Mouse (Mus musculus) spleen, embryonic (tissue): ENCODE results near the gene Rnaseh2b.

Experiments
- CTCF ChIA-PET: fragments of 350-600 bp; sonication (Branson Sonifier 250); formaldehyde crosslinking; loops from one replicate; lab custom pipeline; 2022; lab: Charles Lee

The Rnaseh2b gene

GRCm38 (mm10) chr14:62311672-62312071 lies 19.3 kb downstream of the Rnaseh2b start:
- CTCF ChIA-PET: no interaction called here

GRCm38 (mm10) chr14:62322581-62323344 lies 30.4 kb downstream of the Rnaseh2b start:
- CTCF ChIA-PET: no interaction called here

- CTCF ChIA-PET: no interaction called here
Measured at GRCm38 (mm10) chr14:62323457-62323856, 31.1 kb downstream of the Rnaseh2b start.

GRCm38 (mm10) chr14:62324943-62325342 lies 32.6 kb downstream of the Rnaseh2b start:
- CTCF ChIA-PET: no interaction called here

- CTCF ChIA-PET: no interaction called here
Measured at GRCm38 (mm10) chr14:62326026-62326425, 33.6 kb downstream of the Rnaseh2b start.

GRCm38 (mm10) chr14:62327171-62327570 lies 34.8 kb downstream of the Rnaseh2b start:
- CTCF ChIA-PET: no interaction called here

GRCm38 (mm10) chr14:62328606-62329005 lies 36.2 kb downstream of the Rnaseh2b start:
- CTCF ChIA-PET: interaction anchor here (0.6 kb wide), 1 partner anchor 1546 kb away, joined by 3 read pairs; no protein-coding TSS in a partner anchor

GRCm38 (mm10) chr14:62329631-62330030 lies 37.2 kb downstream of the Rnaseh2b start:
- CTCF ChIA-PET: no interaction called here

- CTCF ChIA-PET: no interaction called here
Measured at GRCm38 (mm10) chr14:62331457-62331856, 39.1 kb downstream of the Rnaseh2b start.

GRCm38 (mm10) chr14:62331866-62332619 lies 39.7 kb downstream of the Rnaseh2b start:
- CTCF ChIA-PET: interaction anchor here (1.0 kb wide), 1 partner anchor 73 kb away, joined by 4 read pairs; no protein-coding TSS in a partner anchor

- CTCF ChIA-PET: interaction anchor here (0.6 kb wide), 1 partner anchor 897 kb away, joined by 3 read pairs; no protein-coding TSS in a partner anchor
Measured at GRCm38 (mm10) chr14:62333909-62334687, 41.7 kb downstream of the Rnaseh2b start.

- CTCF ChIA-PET: no interaction called here
Measured at GRCm38 (mm10) chr14:62339196-62339595, 46.8 kb downstream of the Rnaseh2b start.

GRCm38 (mm10) chr14:62341887-62342642 lies 49.7 kb downstream of the Rnaseh2b start:
- CTCF ChIA-PET: no interaction called here

- CTCF ChIA-PET: no interaction called here
Measured at GRCm38 (mm10) chr14:62342643-62343144, 50.3 kb downstream of the Rnaseh2b start.

GRCm38 (mm10) chr14:62346570-62346969 lies 54.2 kb downstream of the Rnaseh2b start:
- CTCF ChIA-PET: no interaction called here

- CTCF ChIA-PET: interaction anchor here (0.6 kb wide), 1 partner anchor 158 kb away, joined by 3 read pairs; no protein-coding TSS in a partner anchor
Measured at GRCm38 (mm10) chr14:62347103-62347502, 54.7 kb downstream of the Rnaseh2b start.

- CTCF ChIA-PET: no interaction called here
Measured at GRCm38 (mm10) chr14:62349786-62350185, 57.4 kb downstream of the Rnaseh2b start.

- CTCF ChIA-PET: no interaction called here
Measured at GRCm38 (mm10) chr14:62350186-62350585, 57.8 kb downstream of the Rnaseh2b start.

GRCm38 (mm10) chr14:62350890-62351289 lies 58.5 kb downstream of the Rnaseh2b start:
- CTCF ChIA-PET: no interaction called here

GRCm38 (mm10) chr14:62353372-62353771 lies 61.0 kb downstream of the Rnaseh2b start:
- CTCF ChIA-PET: no interaction called here

- CTCF ChIA-PET: no interaction called here
Measured at GRCm38 (mm10) chr14:62353793-62354192, 61.4 kb downstream of the Rnaseh2b start.
